Mouse (Mus musculus) heart, postnatal 0 days (tissue): Measurements from ENCODE around the gene Ppp1r13l.

Experiments used
- CTCF ChIP-seq: IDR thresholded peaks from 2 replicates; pipeline ENCODE4 v1.5.1; 2016; ENCODE audit warnings: antibody characterized with exemption, control low read depth, low read depth
- EP300 ChIP-seq: IDR thresholded peaks from 2 replicates; pipeline ENCODE4 v1.6.1; 2016; ENCODE audit warnings: antibody characterized with exemption, low read depth

- TF ChIP-seq CTCF = no peak
- TF ChIP-seq EP300 = no peak
These were observed 44.3 kb downstream of the Ppp1r13l start, which contains the start of gene Klc3 for GRCm38 (mm10) chr7:19403731-19404296.
